Mouse (Mus musculus): ENCODE measurements at regions not wholly inside any gene's neighbourhood (a gene's known extent, or its start where the extent isn't known, plus 50 kb on each side); places are given as distances from the start of the nearest gene placed in this dataset.
A peak's percentile ranks its signal among the peaks of the same experiment; 100 is the strongest.

GRCm38 (mm10) chr7:70799031-70799766, 432.7 kb upstream of the Nr2f2 start:
- in situ Hi-C loops (cut with MboI; ENCODE audit: low pct_unique_long_range_greater_than_20kb) = no loop called here
- ATAC-seq = no peak
- TF ChIP-seq CTCF (IDR thresholded peaks at IDR 0.05) = no peak
- no peak for DNase-seq (ENCODE audit: low read depth, low spot score)
- ChIA-PET POLR2A (no interaction called here), CTCF (interaction anchor here (1.0 to 1.9 kb wide), 2 partner anchors 13 to 14 kb away, joined by 3 to 7 read pairs; no protein-coding TSS in a partner anchor)
- no peaks in the 10 kb centered on the region for H3K27me3 ChIP-seq

DNA sequence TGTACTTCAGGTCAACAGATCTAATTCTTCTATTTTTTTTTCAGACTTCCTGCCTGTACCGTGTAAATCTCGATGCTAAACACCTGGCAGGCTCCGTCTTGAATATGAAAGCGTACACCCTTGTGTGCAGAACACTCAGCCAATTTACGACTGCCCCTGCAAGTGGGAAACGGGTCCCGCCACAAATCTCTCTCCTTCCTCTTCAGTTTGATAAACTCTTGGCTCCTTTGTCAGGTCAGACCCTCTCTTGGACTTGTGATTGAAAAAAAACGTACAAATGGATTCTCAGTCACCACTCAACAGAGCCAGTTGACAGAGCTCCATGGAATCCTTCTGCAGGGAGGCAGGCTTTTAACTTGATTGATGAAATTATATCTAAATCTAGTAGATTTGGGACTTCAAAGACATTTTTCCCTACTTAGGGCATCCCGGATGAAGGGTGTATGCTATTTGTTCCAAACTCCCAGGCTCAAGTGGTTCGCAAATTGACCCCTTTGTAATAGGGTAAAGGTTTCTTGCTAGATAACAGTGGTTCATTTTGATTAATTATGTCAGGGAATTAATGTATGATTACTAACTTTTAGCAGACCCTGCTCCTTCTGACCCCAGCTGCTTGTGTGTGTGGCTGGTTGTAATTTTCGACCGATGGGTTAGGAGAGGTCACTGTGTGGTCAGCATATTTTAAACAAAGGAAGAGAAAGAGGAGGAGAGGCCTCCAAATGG, 429.7 kb upstream of the Nr2f2 start:
- ChIA-PET CTCF (no interaction called here), POLR2A (interaction anchor here (0.6 kb wide), 2 partner anchors 9 to 17 kb away, joined by 3 to 5 read pairs; no protein-coding TSS in a partner anchor)
- H3K27me3 ChIP-seq = no peaks in the 10 kb centered on the region
- ATAC-seq (no peak), DNase-seq (ENCODE audit: low read depth, low spot score) (no peak)
- in situ Hi-C loops (cut with MboI; ENCODE audit: low pct_unique_long_range_greater_than_20kb) = no loop called here
- TF ChIP-seq CTCF (IDR thresholded peaks at IDR 0.05) = no peak

DNA sequence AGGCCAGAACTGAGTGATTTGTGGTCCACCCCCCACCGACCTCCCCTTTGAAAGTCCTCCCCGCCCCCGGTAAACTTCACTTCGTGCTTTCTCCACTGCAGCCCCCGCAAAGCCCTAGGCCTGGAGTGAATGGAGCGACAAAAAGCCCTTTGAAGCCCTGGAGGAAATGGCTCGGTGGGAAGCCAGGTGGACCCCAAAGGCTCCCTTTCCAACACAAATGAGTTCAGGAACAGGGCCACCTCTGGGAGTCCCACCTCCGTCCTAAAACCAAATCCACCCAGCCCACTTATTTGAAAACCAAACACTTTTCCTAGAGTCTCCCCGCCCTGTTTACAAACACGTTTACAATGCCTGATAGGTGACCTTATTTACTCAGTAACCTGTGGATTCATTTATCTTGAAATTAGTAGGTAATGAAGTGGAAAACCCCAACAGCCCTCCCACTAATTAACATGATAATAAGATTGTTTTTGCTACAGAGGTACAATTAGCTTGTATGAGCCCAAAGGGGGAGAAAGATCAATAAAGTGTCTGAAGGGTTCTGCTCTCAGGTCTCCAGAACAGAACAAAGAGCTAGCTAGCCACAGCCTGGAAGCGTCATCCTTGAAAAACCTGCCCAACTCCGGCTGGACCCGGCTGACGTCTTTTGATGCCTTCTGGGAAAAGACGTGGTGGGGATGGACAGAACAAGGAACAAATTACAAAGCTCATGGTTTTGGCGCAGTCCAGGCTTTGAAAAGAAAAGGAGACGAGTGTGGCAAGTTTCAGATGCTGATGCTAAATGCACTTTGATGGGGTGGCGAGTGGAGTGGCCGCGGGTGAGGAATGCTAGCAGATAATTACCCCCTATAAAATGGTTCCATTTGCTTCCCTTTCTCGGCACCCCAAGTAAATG, 422.6 kb upstream of the Nr2f2 start:
- ChIA-PET CTCF (no interaction called here), POLR2A (no interaction called here)
- no peak for DNase-seq (ENCODE audit: low read depth, low spot score)
- H3K27me3 ChIP-seq = peaks cover 1% of the 10 kb centered on the region
- in situ Hi-C loops (cut with MboI; ENCODE audit: low pct_unique_long_range_greater_than_20kb) = no loop called here
- no peak for ATAC-seq
- no peak for TF ChIP-seq CTCF (IDR thresholded peaks at IDR 0.05)

GRCm38 (mm10) chr7:70787966-70788365, 421.4 kb upstream of the Nr2f2 start:
- ATAC-seq = peak; percentile 31

GRCm38 (mm10) chr7:70780742-70781332, 414.3 kb upstream of the Nr2f2 start:
- no peak for TF ChIP-seq CTCF (IDR thresholded peaks at IDR 0.05)
- in situ Hi-C loops (cut with MboI; ENCODE audit: low pct_unique_long_range_greater_than_20kb) = no loop called here
- DNase-seq (ENCODE audit: low read depth, low spot score) (no peak), ATAC-seq (no peak)
- POLR2A ChIA-PET = no interaction called here
- peaks cover 3% of the 10 kb centered on the region for H3K27me3 ChIP-seq
- CTCF ChIA-PET = interaction anchor here (1.0 to 1.9 kb wide), 3 partner anchors 12 to 31 kb away, joined by 3 to 4 read pairs (median 4); no protein-coding TSS in a partner anchor

More at GRCm38 (mm10) chr7:70787966-70788365, 421.4 kb upstream of the Nr2f2 start:
- no peak for TF ChIP-seq CTCF (IDR thresholded peaks at IDR 0.05)
- ChIA-PET POLR2A (no interaction called here), CTCF (no interaction called here)
- in situ Hi-C loops (cut with MboI; ENCODE audit: low pct_unique_long_range_greater_than_20kb) = no loop called here
- peaks cover 3% of the 10 kb centered on the region for H3K27me3 ChIP-seq
- no peak for DNase-seq (ENCODE audit: low read depth, low spot score)

- ChIA-PET CTCF (no interaction called here), POLR2A (no interaction called here)
- TF ChIP-seq CTCF (IDR thresholded peaks at IDR 0.05) = no peak
- in situ Hi-C loops (cut with MboI; ENCODE audit: low pct_unique_long_range_greater_than_20kb) = no loop called here
- ATAC-seq (no peak), DNase-seq (ENCODE audit: low read depth, low spot score) (no peak)
- no peaks in the 10 kb centered on the region for H3K27me3 ChIP-seq
Observed at GRCm38 (mm10) chr7:70777763-70778162, 411.2 kb upstream of the Nr2f2 start.

DNA sequence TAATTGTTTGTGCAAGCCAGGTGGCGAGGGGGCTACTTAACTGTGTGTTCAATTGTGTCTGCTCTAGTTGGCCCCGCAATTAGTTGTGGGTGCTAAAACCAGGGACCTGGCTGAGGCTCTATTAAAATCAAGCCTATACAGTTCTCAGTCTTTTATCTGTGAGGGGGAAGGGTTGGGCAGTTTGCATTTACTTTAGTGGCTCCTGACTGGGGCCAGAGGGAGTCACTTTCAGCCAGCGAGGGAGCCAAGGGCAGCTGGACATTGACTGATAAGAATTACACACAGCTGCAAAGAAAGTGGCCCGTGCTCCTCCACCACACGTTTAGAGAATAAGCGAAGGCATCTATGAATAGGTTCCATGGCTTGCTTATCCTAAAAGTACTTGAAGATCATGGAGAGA, 403.1 kb upstream of the Nr2f2 start:
- in situ Hi-C loops (cut with MboI; ENCODE audit: low pct_unique_long_range_greater_than_20kb) = no loop called here
- CTCF ChIA-PET = interaction anchor here (1.0 to 2.4 kb wide), 2 partner anchors 14 to 15 kb away, joined by 3 to 8 read pairs; no protein-coding TSS in a partner anchor
- TF ChIP-seq CTCF (IDR thresholded peaks at IDR 0.05) = no peak
- no peak for ATAC-seq
- H3K27me3 ChIP-seq = peaks cover 2% of the 10 kb centered on the region
- POLR2A ChIA-PET = no interaction called here
- DNase-seq (ENCODE audit: low read depth, low spot score) = no peak

GRCm38 (mm10) chr7:70767697-70768096, 401.2 kb upstream of the Nr2f2 start:
- DNase-seq (ENCODE audit: low read depth, low spot score) = no peak
- ATAC-seq = no peak
- TF ChIP-seq CTCF (IDR thresholded peaks at IDR 0.05) = no peak
- in situ Hi-C loops (cut with MboI; ENCODE audit: low pct_unique_long_range_greater_than_20kb) = no loop called here
- CTCF ChIA-PET = interaction anchor here (1.3 kb wide), 1 partner anchor 19 kb away, joined by 3 read pairs; no protein-coding TSS in a partner anchor
- POLR2A ChIA-PET = no interaction called here
- peaks cover 2% of the 10 kb centered on the region for H3K27me3 ChIP-seq

DNA sequence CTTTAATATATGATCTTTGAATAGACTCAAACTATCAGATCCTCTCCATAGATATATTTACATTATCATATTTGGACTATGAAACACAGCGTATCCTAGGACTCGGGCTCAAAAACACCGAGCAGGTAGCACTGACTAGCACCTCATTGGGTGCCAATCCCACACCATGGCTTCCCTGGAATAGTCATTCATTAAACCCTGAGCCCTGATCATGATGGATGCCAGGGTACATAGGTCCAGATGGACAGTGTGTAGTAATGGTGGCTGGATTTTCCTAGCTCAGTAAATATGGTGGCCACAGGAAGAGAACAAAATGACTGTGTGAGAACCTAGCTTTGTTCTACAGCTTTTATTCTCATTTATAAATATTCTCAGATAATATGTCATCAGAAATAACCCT, 390.1 kb upstream of the Nr2f2 start:
- in situ Hi-C loops (cut with MboI; ENCODE audit: low pct_unique_long_range_greater_than_20kb) = no loop called here
- DNase-seq (ENCODE audit: low read depth, low spot score) (no peak), ATAC-seq (no peak)
- no peak for TF ChIP-seq CTCF (IDR thresholded peaks at IDR 0.05)
- H3K27me3 ChIP-seq = no peaks in the 10 kb centered on the region
- ChIA-PET CTCF (interaction anchor here (1.2 to 2.6 kb wide), 3 partner anchors 9 to 15 kb away, joined by 3 to 9 read pairs (median 8); no protein-coding TSS in a partner anchor), POLR2A (no interaction called here)

GRCm38 (mm10) chr7:70754826-70755225, 388.3 kb upstream of the Nr2f2 start:
- in situ Hi-C loops (cut with MboI; ENCODE audit: low pct_unique_long_range_greater_than_20kb) = no loop called here
- DNase-seq (ENCODE audit: low read depth, low spot score) (no peak), ATAC-seq (no peak)
- CTCF ChIA-PET = interaction anchor here (1.6 to 2.6 kb wide), 2 partner anchors 11 to 14 kb away, joined by 8 to 9 read pairs; no protein-coding TSS in a partner anchor
- no peaks in the 10 kb centered on the region for H3K27me3 ChIP-seq
- POLR2A ChIA-PET = no interaction called here
- no peak for TF ChIP-seq CTCF (IDR thresholded peaks at IDR 0.05)

Measured in Patski (cell line).